Mouse (Mus musculus): ENCODE data around the gene Uvssa. TPM values are rescaled to one million over a fixed set of nuclear protein-coding genes. Genes with fewer than 3 reads are reported as not detected.
A peak's percentile ranks its signal among the peaks of the same experiment; 100 is the strongest.
"Not testable (repeated sequence)": the region's sequence is repeated elsewhere in the genome, so short reads cannot be mapped to it uniquely, and the experiment has no call there.

Gene Uvssa
- total RNA-seq (2021) = 1 to 10 TPM; 3.2 TPM

DNA sequence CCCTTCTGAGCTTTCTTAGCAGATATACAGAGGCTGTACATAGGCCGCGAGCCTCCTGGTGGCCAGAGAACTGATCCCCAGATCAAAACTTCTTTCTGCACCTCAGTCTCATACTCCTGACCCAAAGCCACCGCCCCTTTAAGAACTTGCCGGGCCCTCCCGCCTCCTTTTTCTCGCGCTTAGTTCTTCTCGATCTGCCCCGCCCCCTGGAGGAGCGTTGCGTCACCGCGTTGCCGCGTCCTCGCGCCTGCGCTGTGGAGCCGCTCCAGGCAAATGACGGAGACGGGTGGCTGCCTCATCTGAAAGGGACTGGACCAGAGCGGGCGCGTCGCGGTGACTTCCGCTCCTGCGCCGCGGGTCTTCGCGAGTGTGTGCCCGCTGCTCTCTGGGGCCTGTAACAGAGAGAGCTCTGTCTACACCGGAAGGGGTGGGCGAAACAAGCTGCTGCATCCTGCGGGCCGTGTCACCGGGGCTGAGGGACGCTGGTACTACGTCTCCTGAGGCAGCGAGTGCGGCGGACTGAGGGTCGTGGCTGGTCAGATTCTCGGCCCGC, at the start of gene Uvssa:
TSS of gene Uvssa (plus strand) at position 248 of the 553 bp plus-strand sequence.
- peak; percentile 97 for DNase-seq (ENCODE audit: low spot score)
- intact Hi-C loops (cut with DNase I) = loop anchor here (1.0 kb wide), 2 partner anchors 44 to 103 kb away; no protein-coding TSS in a partner anchor

GRCm38 (mm10) chr5:33334381-33335272, 43.7 kb upstream of the Uvssa start:
- no peak for DNase-seq (ENCODE audit: low spot score)
- intact Hi-C loops (cut with DNase I) = loop anchor here (1.0 to 5.0 kb wide), 2 partner anchors 44 to 57 kb away; partner anchors contain the start of gene Uvssa

GRCm38 (mm10) chr5:33335273-33335976, 42.9 kb upstream of the Uvssa start, which contains the start of gene Maea:
Gene Maea (plus strand): TSS chr5:33335509.
- DNase-seq (ENCODE audit: low spot score) = peak; percentile 95
- intact Hi-C loops (cut with DNase I) = loop anchor here (5.0 kb wide), 1 partner anchor 58 kb away; no protein-coding TSS in a partner anchor

DNA sequence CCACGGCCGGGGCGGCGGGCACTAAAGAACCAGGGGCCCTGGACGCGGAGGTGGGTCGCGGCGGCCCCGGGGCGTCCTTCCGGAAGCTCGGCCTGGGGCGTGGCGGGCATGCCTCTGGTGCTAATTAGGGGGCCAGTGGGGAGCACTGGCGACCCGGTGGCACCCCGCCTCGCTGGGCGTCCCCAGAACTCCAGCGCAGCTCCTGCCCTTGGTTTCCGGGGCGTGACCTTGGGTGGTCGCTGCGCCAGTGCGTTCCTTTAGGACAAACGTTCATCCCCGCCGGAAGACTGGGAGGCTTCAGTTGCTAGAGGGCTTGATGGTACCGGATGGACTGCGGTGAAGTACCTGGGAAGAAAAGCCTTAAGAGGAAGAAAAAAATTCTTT, 42.4 kb upstream of the Uvssa start:
- intact Hi-C loops (cut with DNase I) = loop anchor here (5.0 kb wide), 1 partner anchor 59 kb away; no protein-coding TSS in a partner anchor
- DNase-seq (ENCODE audit: low spot score) = peak; percentile 5

GRCm38 (mm10) chr5:33337206-33337605, 41.1 kb upstream of the Uvssa start:
- intact Hi-C loops (cut with DNase I) = loop anchor here (5.0 kb wide), 1 partner anchor 60 kb away; no protein-coding TSS in a partner anchor
- no peak for DNase-seq (ENCODE audit: low spot score)

DNA sequence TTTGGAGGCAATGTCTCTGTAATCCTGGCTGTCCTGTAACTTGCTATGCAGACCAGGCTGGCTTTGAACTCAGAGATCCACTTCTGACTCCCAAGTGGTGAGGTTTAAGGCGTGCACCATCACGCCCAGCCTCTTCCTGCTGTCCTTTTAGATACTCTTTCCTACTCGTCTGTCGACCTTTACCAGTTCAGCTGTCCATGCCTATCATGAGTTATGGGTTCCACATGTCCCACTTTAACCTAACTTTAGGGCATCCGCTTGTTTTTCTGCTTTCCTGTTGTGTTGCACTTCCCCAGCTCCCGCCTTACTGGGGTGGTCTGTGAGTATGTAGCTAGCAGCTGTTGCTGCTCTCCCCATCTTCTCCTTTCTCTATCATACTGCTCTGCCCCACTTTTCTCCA, 37.2 kb upstream of the Uvssa start:
- intact Hi-C loops (cut with DNase I) = no loop called here

GRCm38 (mm10) chr5:33342248-33342647, 36.1 kb upstream of the Uvssa start:
- DNase-seq (ENCODE audit: low spot score); intact Hi-C loops (cut with DNase I): not testable (repeated sequence)

More for the DNA sequence above, 37.2 kb upstream of the Uvssa start:
- no peak for DNase-seq (ENCODE audit: low spot score)

DNA sequence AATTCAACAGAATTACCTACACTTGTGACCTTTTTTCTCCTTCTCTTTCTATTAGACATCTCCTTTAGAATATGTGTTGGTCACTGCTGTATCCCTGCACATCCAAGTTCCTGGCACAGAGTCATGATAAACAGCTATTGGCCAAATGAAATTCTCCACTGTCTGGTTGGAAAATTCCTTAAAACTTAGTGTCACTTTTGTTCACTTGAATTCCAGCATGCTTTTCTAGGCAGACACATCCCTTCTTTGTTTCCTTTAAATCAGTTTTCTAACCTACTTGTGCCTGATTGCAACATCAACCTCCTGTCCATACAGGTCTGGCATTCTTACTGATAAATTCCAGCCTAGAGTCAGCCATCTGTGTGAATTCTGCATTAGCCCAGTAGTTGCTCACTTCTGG, 35.5 kb upstream of the Uvssa start:
- intact Hi-C loops (cut with DNase I) = no loop called here
- DNase-seq (ENCODE audit: low spot score) = no peak

GRCm38 (mm10) chr5:33343571-33343970, 34.8 kb upstream of the Uvssa start:
- DNase-seq (ENCODE audit: low spot score) = no peak
- intact Hi-C loops (cut with DNase I) = no loop called here

DNA sequence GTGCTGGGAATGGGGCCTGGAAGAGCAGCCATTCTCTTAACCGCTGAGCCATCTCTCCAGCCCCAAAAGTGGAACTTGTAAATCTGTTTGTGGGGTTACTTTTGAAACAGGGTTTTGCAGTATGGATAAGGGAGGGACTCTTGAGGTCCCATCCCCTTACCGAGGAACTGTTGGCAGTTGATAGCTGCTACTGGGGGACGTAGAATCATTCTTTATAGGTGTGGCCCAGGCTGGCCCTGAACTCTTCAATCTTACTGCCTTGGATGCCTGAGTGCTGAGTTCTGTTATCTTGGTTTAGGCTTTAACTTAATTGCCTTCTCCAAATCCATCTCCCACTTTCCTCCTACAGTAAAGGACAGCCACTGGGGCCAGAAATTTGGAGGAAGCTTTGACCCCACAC, 34.3 kb upstream of the Uvssa start:
- intact Hi-C loops (cut with DNase I) = no loop called here
- DNase-seq (ENCODE audit: low spot score) = no peak

- DNase-seq (ENCODE audit: low spot score) = no peak
- intact Hi-C loops (cut with DNase I) = no loop called here
Observed at GRCm38 (mm10) chr5:33347620-33348019, 30.7 kb upstream of the Uvssa start.

DNA sequence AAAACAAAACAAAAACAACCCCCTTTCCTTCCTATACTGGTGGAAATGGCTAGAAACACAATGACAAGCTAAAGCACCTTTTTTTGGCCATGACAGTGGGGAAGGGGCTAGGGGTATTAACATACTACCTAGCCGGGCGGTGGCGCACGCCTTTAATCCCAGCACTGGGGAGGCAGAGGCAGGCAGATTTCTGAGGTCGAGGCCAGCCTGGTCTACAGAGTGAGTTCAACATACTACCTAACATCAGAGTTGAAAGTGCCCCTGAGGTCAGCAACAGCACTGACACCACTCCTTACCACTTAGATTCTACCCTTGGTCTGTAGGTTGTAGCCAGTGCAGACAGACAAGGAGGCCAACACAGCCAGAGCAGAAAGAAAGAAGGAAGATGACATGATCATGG, 29.1 kb upstream of the Uvssa start:
- intact Hi-C loops (cut with DNase I) = no loop called here

GRCm38 (mm10) chr5:33349706-33350105, 28.6 kb upstream of the Uvssa start:
- intact Hi-C loops (cut with DNase I) = no loop called here
- no peak for DNase-seq (ENCODE audit: low spot score)

More for the DNA sequence above, 29.1 kb upstream of the Uvssa start:
- DNase-seq (ENCODE audit: low spot score) = no peak

DNA sequence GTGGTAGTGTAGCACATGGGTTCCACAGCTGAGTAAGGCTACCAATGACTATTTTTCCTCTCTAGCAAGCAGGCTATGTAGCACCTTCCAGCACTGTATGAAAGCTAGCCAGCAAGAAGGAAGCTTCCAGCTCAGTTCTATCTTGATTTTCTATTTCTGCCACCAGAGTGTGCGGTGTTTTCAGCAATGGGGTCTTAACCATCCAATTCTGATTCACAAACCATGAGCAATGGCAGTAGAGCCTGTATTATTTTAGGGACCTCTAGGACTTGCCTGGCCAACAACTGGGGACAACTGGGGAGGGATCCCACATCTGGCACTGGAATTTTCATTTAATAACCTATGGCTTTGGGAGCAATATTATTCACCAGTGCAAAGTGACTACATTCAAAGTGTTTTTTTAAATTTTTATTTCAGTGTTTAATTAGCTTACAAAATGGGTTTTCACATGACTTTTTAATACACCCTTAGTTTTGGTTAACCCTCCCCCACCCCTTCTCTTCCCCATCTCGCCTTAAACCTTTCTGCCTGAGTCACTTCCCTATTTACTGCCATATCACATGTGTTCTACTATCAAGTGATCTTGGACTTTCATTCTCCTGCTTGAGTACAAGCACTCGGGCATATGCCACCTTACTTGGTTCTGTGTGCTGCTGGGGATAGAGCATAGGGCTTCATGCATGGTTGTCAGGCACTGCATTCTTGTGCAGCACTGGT, 26.6 kb upstream of the Uvssa start:
- no peak for DNase-seq (ENCODE audit: low spot score)
- intact Hi-C loops (cut with DNase I) = no loop called here

DNA sequence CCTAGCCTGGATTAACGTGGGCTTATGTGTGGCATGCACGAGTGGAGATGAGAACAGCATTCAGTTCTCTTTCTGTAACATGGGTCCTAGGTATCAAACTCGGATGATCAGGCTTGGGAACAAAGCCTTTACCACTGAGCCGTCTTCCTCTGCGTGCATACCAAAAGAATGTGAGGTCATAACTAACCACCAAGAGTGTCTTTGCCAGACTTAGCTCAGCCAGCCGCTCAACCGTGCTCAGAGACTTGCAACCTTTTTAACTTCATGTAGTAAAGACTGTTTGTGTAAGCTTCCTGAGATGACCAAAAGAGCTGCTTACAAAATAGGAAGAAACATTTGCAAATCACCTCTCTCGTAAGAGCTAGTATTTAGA, 26.1 kb upstream of the Uvssa start:
- intact Hi-C loops (cut with DNase I) = no loop called here
- DNase-seq (ENCODE audit: low spot score) = no peak

- intact Hi-C loops (cut with DNase I) = no loop called here
- no peak for DNase-seq (ENCODE audit: low spot score)
Observed at GRCm38 (mm10) chr5:33353011-33353410, 25.3 kb upstream of the Uvssa start.

DNA sequence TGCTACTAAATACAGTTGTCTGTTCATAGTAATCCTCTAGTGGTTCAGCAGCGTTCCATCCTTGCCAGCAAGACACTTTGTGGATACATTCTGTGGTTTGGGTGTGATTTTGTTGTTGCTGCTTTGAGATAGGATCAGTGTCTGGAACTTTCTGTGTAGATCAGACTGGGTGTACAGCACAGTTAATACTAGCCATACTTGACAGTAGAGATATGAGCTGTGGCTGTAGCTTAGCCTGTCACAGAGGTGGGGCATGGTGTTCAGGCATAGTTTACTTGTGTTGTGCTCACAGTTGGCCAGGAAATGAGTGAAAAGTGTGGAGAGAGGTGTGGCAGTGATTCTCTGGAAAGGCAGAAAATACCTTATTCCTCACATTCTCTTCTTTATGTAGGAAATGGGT, 20.9 kb upstream of the Uvssa start:
- intact Hi-C loops (cut with DNase I) = no loop called here

GRCm38 (mm10) chr5:33358467-33358866, 19.9 kb upstream of the Uvssa start:
- DNase-seq (ENCODE audit: low spot score) = peak; percentile 7
- intact Hi-C loops (cut with DNase I) = no loop called here

More for the DNA sequence above, 20.9 kb upstream of the Uvssa start:
- DNase-seq (ENCODE audit: low spot score) = no peak

GRCm38 (mm10) chr5:33363263-33363662, 15.1 kb upstream of the Uvssa start:
- intact Hi-C loops (cut with DNase I) = no loop called here
- no peak for DNase-seq (ENCODE audit: low spot score)

DNA sequence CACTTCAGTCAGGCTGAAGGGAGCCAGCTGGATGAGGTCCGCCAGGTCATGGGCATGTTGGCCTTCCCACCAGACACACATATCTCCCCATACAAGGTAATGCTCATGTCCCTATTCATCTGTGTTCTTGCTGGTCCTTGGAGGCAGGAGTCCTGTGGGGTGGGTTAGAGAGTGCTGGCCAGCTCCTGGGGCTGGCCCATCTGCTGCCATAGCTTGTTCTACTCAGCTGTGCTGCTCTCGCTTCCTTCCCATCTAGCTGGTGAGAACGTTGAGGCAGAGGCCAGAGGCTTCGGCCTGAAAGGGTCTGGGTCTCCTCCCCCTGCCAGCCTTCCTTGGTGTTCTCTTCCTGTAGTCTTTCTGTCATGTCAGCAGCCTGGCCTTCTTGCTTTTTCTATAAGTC, 9.7 kb upstream of the Uvssa start:
- DNase-seq (ENCODE audit: low spot score) = no peak

More for the DNA sequence above, 9.7 kb upstream of the Uvssa start:
- intact Hi-C loops (cut with DNase I) = no loop called here

Data from heart, postnatal 25 days (tissue).